Mouse (Mus musculus): ENCODE results near the gene Lurap1.

Lurap1 gene

DNA sequence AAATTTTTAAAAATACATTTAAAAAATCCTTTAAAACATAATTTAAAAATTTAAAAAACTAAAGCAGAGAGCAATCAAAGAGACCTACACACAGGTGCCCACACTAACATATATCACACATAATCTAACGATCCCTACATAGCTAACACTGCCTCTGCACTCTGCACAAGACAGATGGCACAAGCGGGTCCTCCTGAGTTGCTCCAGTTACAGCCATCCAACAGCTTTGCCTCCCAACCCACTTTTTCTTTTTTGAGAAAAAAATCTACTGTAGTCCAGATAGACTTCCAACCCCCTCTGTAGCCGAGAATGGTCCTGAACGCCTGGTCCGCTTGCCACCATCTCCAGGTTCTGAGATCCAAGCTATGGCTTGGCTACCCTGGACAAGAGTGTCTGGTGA lies 45.9 kb downstream of the Lurap1 start:
- no peak for DNase-seq

DNA sequence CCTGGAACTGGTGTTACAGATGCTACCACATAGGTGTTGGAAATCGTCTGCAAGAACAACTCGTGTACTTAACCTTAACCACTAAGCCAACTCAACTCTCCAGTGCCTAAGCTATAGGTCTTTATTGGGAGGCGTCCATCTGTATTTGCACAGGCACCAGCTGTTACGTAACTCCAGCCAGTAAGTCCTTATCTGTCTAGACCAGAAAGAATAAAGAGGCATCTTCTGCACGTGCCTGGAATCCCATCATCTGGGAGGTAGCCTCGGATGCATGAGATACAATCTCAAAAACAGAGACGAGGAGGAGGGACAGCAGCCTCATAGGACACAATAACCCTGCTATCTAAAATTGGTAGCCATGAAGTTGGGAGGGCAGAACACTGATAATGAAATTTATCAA lies 50.2 kb downstream of the Lurap1 start:
- no peak for DNase-seq

DNA sequence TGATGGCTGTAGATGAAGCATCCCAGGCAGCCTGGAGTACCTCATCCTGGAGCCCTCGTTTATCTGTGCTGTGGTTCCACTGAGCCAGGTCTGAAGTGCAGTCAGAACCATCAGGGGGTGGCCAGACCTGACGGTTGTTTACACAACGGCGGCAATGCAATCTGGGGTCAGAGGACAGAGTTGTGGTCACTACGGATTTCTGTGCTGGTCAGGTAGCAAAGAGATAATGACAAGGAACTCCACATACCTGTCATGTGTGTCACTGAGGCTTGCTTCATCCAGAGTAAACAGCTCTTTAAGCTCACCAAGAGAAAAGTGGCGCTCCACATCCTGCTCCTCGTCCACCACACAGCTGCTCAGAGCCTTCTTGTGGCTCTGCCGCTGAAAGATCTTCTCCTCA lies 53.9 kb downstream of the Lurap1 start:
- DNase-seq: no peak

DNA sequence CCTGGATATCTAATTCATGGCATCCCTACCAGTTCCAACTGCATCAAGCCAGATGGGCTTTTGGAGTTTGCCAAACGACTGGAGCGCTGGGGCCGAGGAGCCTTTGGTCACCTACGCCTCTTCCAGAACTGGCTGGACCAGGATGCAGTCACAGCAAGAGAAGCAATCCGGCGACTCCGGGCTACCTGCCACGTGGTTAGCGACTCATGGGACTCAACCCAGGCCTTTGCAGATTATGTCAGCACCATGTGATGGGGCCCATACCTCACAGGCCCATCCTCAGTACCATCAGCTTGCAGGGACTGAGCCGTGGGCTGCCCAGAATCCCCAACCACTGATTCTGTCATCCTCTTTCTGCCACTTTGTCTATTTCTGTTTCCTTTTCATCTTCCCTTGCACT lies 54.8 kb downstream of the Lurap1 start:
- peak in 1 of 2 experiments; percentile 18 for DNase-seq

DNA sequence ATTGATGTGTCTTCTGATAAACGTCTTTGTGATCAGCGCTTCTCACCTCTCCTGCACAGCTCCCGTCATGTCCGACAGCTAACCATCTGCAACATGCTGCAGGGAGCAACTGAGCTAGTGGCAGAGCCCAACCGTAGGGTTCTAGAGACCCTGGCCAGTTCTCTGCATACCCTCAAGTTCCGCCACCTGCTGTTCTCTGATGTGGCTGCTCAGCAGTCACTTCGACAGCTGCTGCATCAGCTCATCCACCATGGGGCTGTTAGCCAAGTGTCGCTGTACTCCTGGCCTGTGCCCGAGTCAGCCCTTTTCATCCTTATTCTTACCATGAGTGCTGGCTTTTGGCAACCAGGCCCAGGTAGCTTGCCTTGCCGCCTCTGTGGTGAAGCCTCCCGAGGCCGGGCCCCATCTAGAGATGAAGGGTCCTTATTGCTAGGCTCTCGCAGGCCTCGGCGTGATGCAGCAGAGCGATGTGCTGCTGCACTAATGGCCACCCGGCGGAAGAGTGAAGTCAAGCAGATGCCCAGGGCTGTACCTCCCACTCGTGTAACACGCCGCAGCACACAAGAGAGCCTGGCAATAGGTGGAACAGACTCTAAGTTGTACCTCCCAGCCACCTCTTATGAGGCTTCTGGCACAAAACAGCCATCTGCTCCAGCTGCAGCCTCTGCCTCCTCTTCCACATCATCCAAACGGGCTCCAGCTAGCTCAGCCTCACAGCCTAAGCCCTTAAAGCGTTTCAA lies 62.5 kb downstream of the Lurap1 start:
- peak; percentile 36 to 56 for DNase-seq
